Mouse (Mus musculus): ENCODE measurements around the gene Mki67. TPM values are rescaled to one million over a fixed set of nuclear protein-coding genes. Genes with fewer than 3 reads are reported as not detected.
"Not testable (repeated sequence)": the region's sequence is repeated elsewhere in the genome, so short reads cannot be mapped to it uniquely, and the experiment has no call there.

Gene Mki67
- total RNA-seq, 1 experiment from 2014 or later, result 2.9 TPM

DNA sequence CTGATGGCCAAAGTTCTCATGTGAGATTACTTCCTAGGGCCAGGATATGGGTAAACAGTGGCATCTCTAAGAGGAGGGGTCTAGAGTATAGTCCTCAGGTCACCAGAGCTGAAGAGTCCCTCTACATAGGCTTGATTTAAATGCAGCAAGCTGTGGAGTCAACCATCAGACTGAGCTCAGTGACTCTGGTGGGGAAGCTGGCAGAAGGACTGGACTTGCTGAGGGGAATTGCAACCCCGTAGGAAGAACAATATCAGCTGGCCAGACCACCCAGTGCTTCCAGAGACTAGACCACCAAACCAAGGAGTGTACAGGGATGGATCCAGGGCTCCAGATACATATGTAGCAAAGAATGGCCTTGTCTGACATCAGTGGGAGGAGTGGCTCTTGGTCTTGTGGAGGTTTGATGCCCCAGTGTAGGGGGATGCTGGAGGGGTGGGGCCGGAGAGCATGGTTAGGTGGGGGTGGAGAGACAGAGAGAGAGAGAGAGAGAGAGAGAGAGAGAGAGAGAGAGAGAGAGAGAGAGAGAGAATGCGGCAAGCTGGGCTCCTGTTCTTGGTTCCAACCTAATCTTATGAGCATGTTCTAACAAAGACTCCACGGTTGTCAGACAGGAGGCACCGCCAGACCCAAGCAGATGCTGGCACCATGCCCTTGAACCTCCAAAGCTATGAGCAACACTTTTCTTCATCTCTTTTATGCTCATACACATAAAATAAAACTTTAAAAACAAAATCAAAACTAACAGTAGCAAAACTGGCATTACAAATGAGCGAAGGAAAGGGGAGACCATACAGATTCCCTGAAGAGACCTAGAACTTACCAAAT lies 6.1 kb upstream of the Mki67 start:
- ATAC-seq (replicated peaks; ENCODE audit: insufficient number of reproducible peaks, low FRiP score, low TSS enrichment, poor library complexity, severe bottlenecking), result no peak

GRCm38 (mm10) chr7:135721436-135721992 lies 5.4 kb upstream of the Mki67 start:
- ATAC-seq (replicated peaks; ENCODE audit: insufficient number of reproducible peaks, low FRiP score, low TSS enrichment, poor library complexity, severe bottlenecking), result no peak

GRCm38 (mm10) chr7:135716968-135717557 lies 902 bp upstream of the Mki67 start:
- no peak for ATAC-seq (replicated peaks; ENCODE audit: insufficient number of reproducible peaks, low FRiP score, low TSS enrichment, poor library complexity, severe bottlenecking)

- ATAC-seq (replicated peaks; ENCODE audit: insufficient number of reproducible peaks, low FRiP score, low TSS enrichment, poor library complexity, severe bottlenecking), result peak; percentile 91
Observed at GRCm38 (mm10) chr7:135716445-135716877, 300 bp upstream of the Mki67 start.

- ATAC-seq (replicated peaks; ENCODE audit: insufficient number of reproducible peaks, low FRiP score, low TSS enrichment, poor library complexity, severe bottlenecking), result no peak
Observed at GRCm38 (mm10) chr7:135715166-135715565, 995 bp downstream of the Mki67 start.

GRCm38 (mm10) chr7:135713326-135713725 lies 2.8 kb downstream of the Mki67 start:
- ATAC-seq (replicated peaks; ENCODE audit: insufficient number of reproducible peaks, low FRiP score, low TSS enrichment, poor library complexity, severe bottlenecking), result no peak

DNA sequence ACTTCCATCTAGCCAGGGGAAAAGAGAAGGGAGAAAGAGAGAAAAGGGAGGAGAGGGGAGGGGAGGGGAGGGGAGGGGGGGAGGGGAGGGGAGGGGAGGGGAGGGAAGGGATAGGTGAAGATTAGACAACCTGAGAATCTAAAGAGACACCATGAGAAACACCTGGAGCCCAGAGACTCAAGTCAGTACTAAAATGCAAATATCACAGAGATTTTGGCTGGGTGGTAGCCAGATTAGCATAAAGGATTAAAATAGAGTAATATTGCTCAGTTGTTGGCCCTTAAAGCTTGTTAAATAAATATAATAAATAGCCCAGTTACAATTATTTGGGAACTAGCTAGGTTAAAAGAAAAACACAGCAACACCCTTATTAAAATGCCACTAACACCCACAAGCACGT lies 3.6 kb downstream of the Mki67 start:
- ATAC-seq (replicated peaks; ENCODE audit: insufficient number of reproducible peaks, low FRiP score, low TSS enrichment, poor library complexity, severe bottlenecking), result no peak

DNA sequence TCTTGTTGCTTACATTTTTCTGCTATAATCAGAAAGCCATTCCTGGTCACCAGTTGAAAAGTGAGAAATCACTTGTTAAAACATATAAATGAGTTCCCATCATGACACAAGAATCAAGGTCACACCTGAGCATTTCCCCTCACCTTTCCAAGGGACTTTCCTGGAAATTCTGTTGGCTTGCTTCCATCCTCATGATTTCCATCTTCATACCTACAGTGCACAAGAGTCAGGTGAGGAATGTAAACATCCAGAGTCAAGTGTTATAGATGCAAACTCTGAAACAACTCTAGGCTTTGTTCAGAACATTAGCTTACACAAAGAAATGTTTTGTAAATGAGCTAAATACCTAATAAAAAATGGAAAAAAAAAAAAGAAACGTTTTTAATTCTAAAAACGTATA lies 5.5 kb downstream of the Mki67 start:
- no peak for ATAC-seq (replicated peaks; ENCODE audit: insufficient number of reproducible peaks, low FRiP score, low TSS enrichment, poor library complexity, severe bottlenecking)

DNA sequence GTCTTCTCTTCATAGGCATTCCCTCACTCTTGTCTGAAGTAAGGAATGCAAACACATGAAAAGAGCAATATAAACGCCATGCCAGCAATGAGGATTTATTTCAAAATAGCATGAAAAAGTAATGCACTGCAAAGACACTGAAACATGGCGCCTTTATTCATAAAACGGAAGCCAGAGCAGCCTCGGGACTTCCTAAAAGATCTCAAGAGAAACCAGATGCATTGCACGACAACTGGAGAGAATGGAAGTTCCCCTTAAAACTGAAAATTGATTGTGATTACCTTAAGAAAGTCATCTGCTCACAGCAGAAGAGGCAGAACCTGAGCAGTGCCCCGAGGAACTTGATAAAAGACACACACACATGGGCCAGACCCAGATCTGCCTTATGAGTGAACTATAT lies 10.4 kb downstream of the Mki67 start:
- ATAC-seq (replicated peaks; ENCODE audit: insufficient number of reproducible peaks, low FRiP score, low TSS enrichment, poor library complexity, severe bottlenecking), result peak; percentile 46

- ATAC-seq (replicated peaks; ENCODE audit: insufficient number of reproducible peaks, low FRiP score, low TSS enrichment, poor library complexity, severe bottlenecking), result no peak
Observed at GRCm38 (mm10) chr7:135705083-135705482, 11.1 kb downstream of the Mki67 start.

DNA sequence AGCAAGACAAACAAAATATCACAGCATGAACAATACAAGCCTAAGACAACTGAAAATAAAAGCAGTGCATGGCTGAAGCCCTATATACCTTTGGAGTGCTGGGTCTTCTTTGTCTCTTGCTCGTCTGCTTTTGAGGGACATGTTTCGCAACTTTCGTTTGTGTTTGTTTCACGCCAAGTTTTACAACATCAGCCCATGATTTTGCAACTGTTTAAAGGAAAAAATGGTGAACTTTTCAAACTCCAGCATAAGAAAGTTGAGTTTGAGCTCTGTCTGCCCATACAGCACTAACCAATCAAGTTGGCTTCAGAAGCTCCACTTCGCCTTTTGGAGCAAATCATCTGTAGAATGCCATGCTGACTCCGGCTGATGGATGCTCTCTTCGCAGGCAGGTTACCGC lies 11.9 kb downstream of the Mki67 start:
- ATAC-seq (replicated peaks; ENCODE audit: insufficient number of reproducible peaks, low FRiP score, low TSS enrichment, poor library complexity, severe bottlenecking), result no peak

DNA sequence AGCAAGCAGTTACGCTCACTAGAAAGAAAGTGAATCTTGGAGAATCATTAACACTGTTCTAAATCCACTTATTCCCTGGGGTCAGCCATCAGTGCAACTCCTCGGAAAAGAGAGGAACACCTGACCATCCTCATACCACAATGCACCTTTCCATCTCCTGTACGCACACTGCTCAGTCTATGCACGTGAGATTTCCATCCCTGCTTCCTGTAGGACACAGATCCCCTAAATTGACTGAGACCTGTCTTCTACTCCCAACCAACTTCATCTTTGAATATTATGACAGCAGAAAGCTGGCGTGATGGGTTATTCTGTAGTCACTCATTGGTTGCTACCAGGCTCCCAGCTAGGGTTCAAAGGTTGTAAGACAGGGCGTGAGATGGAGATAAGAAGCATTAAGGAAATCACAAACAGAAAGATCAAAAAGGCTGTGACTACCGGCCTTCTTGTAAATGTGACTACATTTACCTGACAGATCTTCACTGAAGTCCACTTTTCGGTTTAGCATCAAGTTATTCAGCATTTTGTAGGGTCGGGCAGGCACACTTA lies 12.5 kb downstream of the Mki67 start:
- no peak for ATAC-seq (replicated peaks; ENCODE audit: insufficient number of reproducible peaks, low FRiP score, low TSS enrichment, poor library complexity, severe bottlenecking)

DNA sequence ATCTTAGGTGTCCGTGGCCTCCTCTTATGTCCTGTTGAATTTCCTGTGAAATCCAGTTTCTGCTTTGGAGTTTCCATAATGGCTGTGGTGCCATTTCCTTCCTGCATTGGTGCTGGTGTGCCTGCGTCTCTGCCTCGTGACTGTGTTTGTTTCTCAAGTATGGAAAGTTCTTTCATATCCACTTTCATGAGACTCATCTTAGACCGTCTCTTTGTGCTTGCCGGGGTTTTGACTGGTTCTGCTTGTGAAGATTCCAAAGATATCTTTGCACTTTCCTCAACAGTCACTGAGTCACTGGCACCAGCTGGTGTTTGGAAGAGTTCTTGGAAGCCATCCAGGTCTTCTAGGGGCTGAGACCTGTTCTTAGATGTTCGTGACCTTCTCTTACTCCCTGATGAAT lies 16.8 kb downstream of the Mki67 start:
- not testable (repeated sequence) for ATAC-seq (replicated peaks; ENCODE audit: insufficient number of reproducible peaks, low FRiP score, low TSS enrichment, poor library complexity, severe bottlenecking)

- no peak for ATAC-seq (replicated peaks; ENCODE audit: insufficient number of reproducible peaks, low FRiP score, low TSS enrichment, poor library complexity, severe bottlenecking)
Observed at GRCm38 (mm10) chr7:135698362-135698761, 17.8 kb downstream of the Mki67 start.

GRCm38 (mm10) chr7:135697021-135697740 lies 19.0 kb downstream of the Mki67 start:
- not testable (repeated sequence) for ATAC-seq (replicated peaks; ENCODE audit: insufficient number of reproducible peaks, low FRiP score, low TSS enrichment, poor library complexity, severe bottlenecking)

DNA sequence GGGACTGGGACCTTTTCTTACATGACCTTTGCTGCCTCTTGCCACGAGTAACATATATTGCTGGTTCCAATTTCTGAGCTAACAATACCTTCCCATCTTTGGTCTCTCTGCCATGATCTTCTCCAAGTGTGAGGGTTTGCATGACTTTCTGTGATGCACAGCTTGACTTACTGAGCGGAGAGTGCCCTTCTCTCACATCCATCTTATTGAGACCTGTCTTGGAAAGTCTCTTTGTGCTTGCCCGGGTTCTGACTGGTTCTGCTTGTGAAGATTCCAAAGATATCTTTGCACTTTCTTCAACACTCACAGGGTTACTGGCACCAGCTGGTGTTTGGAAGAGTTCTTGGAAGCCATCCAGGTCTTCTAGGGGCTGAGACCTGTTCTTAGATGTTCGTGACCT lies 20.0 kb downstream of the Mki67 start:
- ATAC-seq (replicated peaks; ENCODE audit: insufficient number of reproducible peaks, low FRiP score, low TSS enrichment, poor library complexity, severe bottlenecking), result no peak

GRCm38 (mm10) chr7:135694796-135695195 lies 21.4 kb downstream of the Mki67 start:
- ATAC-seq (replicated peaks; ENCODE audit: insufficient number of reproducible peaks, low FRiP score, low TSS enrichment, poor library complexity, severe bottlenecking), result no peak

DNA sequence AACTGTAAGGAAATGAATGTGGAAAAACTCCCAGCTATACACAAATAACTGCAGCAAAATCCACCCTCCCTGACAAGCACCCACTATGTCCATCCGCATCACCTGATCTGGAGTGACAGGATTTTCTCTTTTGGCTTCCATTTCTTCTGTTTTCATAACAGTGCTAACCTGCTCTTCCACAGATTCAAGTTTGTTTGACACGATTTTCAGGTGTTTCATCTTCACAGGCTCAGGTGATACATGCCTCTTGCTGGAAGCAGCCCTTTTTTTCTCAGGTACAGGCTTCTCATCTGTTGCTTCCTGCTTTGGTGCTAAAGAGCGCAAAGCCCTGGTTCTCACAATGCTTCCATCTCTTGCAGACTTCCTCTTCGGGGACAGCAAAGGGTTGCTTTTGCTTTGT lies 22.0 kb downstream of the Mki67 start:
- no peak for ATAC-seq (replicated peaks; ENCODE audit: insufficient number of reproducible peaks, low FRiP score, low TSS enrichment, poor library complexity, severe bottlenecking)

GRCm38 (mm10) chr7:135691941-135692340 lies 24.2 kb downstream of the Mki67 start:
- ATAC-seq (replicated peaks; ENCODE audit: insufficient number of reproducible peaks, low FRiP score, low TSS enrichment, poor library complexity, severe bottlenecking), result no peak

All from monocyte, adult 5-6 weeks (primary cell).